Mouse (Mus musculus): ENCODE measurements around the gene Haghl.
A peak's percentile ranks its signal among the peaks of the same experiment; 100 is the strongest.

The Haghl gene

DNA sequence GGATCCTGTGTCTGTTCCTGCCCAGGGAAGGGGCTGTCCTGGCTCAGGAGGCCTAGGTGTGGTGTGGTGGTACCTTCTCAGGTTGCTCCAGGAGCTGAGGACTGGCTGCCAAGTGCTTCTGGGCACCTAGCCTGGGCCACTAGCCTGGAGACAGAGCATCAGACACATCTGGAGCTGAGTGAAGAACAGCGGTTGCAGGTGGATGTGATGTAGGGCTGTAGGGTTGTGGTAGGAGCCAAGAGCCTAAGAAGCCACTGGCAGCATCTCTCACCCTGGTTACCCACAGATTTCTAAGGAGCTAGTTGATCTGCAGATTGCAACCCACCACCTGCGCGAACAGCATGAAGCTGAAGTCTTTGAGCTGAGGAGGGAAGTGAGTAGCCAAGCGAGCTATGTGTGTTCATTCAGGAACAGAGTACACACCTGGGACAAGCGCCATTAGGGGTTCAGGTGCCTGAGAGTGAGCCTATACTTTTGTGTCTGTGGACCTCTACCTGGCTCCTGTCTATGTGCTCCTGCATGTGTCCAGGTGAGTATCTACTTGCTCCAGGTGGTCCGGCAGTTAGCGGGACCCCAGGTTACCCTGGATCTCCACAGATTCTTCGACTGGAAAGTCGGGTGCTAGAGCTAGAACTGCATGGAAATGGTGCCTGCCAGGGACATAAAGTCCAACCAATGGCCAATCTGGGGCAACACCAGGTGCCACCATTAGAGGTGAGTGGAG, 1.5 kb upstream of the Haghl start:
- no peak for DNase-seq (ENCODE audit: extremely low spot score, low read depth, low spot score)

DNA sequence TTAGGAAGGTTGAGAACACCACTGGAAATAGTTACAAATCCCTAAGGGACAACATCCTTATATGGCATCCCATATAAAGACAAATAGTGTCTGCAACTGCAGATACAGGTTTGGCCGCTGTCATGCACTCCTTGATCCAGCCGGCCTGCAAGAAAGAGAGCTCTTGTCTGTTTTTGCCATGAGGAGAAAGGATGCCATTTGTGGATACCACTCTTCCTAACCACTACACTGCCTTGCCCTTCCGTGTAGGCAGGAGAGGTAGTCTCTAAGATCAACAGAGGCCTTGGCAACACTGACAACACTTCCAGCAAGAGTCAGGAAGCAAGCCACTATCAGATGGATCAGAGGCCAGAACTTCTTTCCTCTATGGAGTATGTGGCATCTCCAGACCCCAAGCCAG, 807 bp upstream of the Haghl start, which contains the start of gene Ccdc78:
Ccdc78 (plus strand) TSS at position 301 of the 400 bp plus-strand sequence.
- no peak for DNase-seq (ENCODE audit: extremely low spot score, low read depth, low spot score)

DNA sequence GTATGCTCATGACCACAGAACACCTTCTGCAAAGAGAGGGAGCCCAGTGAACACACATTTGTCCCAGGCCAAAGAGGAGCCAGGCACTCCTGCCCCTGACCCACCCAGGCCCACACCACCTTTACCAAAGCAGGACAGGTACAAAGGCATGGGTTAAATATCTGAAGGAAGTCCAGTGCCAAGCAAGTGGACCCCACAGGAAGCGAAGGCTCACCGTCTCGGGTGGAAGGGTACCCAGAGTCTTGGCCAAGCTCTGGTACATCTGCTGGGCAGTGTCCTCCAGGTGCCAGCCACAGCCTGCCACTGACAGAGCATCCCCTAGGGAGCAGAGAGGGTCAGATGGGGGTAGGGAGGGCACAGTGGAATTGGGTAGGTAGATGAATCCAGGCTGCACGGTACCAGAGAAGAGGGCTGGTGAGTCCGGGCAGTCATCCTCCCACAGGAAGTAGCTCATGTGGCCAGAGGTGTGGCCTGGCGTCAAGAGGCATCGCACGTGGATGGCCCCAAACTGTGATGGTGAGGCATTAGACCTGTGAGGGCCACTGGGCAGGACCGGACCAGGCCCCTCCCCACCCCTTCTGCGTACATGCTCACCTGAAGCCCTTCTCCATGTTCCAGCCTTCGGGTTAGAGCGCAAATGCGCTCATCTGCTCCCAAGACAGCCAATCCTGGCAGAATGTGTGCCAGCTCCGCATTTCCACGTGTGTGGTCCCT, 1.5 kb downstream of the Haghl start:
- no peak for DNase-seq (ENCODE audit: extremely low spot score, low read depth, low spot score)

DNA sequence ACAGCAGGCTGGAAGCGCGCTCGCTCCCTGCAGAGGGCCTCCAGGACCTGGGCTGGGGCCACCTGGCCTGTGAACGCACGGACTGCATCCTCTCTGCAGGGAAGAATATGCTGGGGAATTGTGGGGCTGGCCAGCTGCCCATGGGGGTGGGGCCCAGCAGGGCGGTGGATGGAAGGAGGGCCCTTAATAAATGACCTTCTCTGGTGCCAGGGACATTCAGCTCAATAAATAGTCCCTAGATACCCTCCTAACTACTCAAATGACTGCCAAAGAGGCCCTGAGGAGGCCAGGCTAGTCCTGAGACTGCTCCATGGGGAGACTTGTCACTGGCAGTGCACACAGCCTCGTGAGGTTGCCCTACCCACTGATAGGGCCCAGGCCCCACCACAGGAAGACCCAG, 2.4 kb downstream of the Haghl start:
- no peak for DNase-seq (ENCODE audit: extremely low spot score, low read depth, low spot score)

DNA sequence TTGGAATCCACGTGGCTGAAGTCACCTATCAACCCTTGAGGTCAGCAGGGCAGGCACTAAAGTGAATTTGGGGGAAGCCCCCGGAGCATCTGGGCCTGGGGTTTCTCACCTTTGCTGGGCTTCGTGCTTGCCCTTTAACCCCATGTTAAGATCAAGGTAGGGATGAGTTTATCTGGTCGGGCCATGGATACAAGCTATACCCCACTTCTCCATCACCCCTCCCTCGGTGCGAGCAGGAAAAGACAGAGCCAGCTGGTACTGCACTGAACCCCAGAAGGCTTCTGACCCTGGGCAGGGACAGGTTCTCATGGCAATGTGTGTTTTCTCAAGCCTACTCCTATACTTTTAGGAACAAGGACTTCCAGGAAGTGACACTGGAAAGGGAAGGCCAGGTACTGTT, 4.1 kb downstream of the Haghl start:
- no peak for DNase-seq (ENCODE audit: extremely low spot score, low read depth, low spot score)

DNA sequence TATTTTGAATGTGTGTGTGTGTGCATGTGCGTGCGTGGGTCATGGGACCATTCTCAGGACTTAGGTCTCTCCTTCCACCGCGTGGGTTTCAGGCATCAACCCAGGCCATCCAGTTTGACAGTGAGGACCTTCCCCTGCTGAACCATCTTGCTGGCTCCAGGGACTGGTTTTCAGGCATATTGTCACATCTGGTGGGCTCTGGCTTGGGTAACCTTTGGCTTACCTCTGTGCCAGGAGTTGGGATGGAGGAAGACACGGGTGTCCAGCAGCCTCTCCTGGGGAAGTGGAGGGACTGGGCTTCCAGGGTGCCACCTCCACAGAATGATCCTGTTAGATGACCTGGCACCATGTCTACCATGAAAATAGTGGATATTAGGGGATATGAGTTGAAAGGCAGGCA, 7.5 kb downstream of the Haghl start:
- no peak for DNase-seq (ENCODE audit: extremely low spot score, low read depth, low spot score)

DNA sequence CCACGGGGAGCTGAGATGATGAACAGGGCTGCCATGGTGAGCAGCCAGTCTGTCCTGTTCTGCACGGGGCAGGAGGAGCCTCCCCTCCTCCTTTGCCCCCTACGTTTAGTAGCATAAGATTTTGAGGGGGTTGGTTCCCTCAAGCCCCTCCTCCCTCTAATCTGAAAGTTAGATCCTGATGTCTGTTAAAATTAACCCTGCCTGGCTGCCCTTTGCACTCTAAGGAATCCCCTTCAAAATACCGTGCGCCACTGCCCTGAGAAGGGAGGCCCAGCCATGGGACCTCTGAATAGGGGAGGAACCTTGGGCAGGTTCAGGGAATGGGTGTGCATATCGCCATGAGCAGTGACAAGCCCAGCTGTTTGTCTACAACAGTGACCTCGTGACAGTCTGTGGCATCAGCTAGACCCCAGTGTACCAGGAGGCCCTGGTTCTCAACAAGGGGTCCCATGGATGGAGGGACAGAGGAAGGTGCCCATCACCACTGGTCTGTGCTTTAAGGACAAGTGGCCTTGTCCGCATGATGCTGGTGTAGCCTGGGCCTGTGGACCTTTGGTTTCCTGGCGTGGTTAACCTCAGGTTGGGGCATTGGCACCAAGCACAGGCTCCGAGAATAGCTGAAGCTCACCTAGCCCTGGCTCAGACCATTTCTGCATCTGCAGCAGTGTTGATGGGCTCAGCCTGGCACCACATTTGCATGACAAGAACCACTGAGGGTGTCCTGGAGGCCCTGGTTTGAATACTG, 10.0 kb downstream of the Haghl start:
- no peak for DNase-seq (ENCODE audit: extremely low spot score, low read depth, low spot score)

DNA sequence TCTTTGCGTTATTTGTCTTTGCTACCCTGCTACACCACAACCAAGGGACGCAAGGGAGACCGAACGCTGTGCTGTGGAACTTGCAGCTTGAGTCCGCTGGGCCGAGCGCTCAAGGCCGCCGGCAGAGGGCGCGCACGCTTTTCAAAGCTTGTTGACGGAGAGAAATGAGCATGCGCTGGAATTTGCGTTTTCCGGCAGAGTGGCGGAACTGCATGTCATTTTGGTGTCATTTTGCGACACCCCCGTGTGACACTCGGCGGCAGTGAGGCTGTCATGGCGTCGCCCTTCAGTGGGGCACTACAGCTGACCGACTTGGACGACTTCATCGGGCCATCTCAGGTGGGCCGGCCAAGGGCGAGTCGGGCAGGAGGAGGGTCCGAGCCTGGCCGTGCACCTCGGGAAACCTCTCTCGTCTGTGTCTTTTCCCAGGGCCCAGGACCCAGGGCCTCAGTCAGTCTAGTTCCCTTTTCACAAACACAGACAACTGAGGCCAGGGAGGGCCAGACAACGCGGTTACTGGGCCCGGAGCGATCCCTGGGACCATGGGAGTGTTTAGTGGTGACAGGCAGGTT, 11.8 kb downstream of the Haghl start, which contains the start of gene Narfl:
Narfl (plus strand) TSS at position 228 of the 572 bp plus-strand sequence.
- peak; percentile 98 for DNase-seq (ENCODE audit: extremely low spot score, low read depth, low spot score)

DNA sequence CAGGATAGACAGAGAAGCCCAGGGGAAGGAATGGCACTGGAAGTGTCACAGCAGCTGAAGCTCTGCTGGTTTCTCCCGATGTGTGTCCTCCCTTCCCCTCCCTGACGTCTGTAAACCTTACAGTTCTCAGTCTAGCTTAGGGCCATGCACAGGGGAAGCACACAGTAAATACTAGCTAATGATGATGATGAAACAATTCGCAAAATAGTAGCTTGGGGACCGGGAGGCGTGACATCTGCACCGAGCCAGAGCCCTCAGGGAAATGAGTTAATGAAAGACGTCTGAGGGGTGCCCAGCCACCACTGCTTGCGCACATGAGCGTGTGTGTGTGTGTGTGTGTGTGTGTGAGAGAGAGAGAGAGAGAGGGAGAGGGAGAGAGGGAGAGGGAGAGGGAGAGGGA, 16.1 kb downstream of the Haghl start:
- DNase-seq (ENCODE audit: extremely low spot score, low read depth, low spot score) = no peak

DNA sequence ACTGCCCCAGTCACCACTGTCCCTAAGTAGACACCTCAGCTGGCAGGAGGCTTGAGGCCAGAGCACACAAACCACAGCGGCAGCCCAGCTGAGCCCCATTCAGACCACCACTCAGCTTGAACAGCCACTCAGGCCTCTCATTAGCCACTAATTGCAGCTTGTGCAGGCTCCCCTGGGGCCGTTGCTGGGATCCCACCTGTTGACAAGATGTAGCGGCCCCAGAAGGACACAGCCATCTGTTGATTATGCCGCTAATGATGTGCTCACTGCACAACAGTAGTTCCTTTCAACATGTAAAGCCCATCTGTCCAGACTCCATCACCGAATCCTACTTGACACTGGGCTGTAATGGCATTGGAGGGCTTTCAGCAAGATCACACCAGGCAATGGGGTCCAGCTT, 19.6 kb downstream of the Haghl start:
- no peak for DNase-seq (ENCODE audit: extremely low spot score, low read depth, low spot score)

DNA sequence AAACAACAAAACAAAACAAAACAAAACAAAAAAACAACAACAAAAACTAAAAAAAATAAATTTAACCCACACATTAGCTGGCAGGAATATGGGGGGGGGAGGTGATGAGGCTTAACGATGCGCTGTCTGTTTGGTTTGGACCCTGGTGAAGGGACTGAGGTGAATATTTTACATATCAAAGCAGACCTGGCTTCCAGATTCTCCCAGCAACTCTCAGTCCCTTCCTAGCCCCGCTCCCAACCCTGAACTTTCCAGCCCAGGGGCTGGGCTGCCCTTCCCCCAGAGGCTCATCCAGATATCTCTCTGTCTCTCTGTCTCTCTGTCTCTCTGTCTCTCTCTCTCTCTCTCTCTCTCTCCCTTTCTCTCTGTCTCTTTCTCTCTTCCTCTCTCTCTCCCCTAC, 22.9 kb downstream of the Haghl start:
- DNase-seq (ENCODE audit: extremely low spot score, low read depth, low spot score) = no peak

DNA sequence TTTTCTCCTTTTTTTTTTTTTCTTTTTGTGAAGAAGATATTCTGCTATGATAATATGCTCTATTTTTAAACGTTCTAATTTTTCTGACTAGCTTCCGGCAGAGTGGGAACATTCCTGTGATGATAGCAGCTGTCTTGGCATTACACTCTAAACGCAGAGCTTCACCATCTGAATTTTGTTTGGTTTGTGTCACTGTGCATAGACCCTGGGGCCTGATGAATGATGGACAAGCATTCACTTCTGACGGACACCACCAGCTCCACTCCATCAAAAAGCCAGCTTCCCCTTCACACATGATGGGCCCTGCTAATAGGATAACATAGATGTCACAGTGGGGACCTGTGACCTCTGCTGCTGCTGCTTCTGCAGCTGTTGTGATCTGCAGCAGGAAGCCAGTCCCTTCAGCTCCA, 23.9 kb downstream of the Haghl start:
- DNase-seq (ENCODE audit: extremely low spot score, low read depth, low spot score) = no peak

DNA sequence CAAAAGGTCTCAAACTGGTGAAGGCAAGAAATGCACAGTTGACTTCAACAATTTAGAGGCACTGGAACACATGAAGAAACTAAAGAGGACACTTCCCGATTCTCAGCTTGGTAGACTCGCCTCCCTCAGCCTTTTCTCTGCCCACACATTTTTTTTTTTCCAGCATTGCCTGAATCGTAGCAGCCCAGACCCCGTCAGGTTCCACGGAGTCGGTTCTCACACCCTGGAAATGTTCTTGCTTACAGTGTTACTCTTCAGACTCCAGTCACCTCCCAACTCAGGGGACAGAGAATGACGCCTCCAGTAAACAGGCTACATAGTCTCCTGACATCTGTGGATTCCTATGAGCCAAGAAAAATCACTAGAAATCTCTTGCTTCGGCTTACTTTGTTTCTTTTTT, 25.3 kb downstream of the Haghl start:
- no peak for DNase-seq (ENCODE audit: extremely low spot score, low read depth, low spot score)

DNA sequence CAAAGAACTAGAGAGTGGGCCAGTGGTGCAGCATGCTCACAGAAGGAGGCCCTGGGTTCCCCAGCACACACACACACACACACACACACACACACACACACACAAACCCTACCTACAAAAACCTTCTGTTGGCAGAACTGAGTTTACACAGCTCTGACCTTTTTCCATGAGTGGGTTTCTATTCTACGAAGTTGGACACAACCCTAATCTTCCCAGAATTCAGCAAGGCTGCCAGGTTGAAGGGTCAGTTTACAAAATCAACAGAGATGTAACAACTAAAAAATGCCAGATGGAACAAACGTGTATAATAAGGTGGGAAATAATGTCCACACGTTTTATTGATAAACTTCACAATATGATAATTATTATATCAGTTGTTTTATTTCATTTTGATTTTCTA, 27.8 kb downstream of the Haghl start:
- no peak for DNase-seq (ENCODE audit: extremely low spot score, low read depth, low spot score)

DNA sequence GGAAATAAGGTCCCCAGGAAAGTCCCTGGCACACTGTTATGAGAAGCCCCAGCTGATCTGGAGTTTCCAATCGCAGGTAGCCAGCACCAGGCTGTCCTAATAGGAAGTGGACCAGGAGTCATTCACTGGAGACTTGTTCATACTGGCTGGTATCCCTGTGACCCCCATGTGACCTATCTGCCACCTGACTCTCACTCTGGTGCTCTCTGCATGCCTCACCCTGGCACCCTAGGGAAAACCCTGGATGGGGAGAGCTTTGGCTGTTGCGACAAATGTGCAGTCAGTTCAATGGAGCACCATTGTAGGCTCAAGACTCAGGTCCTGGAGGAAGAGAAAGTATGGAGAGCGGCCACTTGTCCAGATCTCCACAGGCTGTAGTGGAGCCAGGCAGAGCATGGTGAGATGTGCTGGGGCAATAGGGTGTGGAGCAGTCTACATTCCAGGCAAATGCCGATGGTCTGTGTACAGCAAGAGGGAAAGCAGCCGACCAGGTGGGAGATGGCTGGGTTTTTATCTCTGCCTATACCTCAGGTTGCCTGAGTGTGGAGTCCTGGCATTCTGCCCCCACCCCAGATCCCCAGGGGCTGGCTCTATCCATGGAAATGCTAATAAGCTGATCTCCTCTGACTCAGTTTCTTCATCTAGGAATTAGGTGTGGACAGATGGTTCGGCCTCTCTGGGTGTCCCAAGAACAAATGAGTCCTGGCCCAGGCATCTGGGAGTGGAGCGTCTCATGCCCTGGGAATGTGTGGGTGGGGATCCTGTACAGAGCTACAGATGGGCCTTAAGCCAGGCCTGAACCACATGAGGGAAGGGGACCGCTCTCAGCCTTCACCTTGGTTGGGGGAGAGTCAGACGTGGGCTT, 28.9 kb downstream of the Haghl start:
- DNase-seq (ENCODE audit: extremely low spot score, low read depth, low spot score) = no peak

DNA sequence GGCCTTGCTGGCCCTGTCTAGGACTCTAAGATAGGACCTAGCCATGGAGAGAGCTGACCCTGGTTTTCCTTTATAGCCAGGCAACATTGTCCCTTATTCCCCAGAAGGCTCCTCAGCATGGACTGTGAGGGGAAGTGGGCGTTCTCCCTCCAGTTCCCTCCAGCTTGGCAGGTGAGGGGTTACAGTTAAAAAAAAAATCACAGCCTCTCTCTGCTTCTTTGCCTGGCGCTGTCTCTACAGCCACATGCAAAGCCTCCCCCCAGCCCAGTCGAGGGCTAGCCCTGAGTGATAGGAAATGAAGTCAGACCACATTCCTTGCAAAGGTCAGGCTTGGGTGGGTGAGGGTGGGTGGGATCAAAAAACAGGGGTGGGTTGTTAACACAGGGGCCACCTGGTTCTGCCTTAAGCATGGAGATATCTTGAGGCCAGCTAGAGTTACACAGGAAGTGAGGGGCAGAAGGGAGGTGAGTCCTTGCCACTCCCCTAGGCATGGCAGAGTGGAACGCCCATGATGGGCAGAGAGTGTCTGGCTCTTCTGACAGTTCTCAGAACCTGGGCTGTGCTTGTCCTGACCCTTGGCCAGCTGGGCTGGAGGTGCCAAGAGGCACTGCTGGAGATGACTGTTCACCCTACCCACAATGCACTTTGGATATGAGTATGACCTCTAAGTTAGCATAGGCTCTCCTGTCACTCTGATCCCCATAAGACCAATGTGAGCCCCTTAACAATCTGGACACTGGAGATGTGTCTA, 29.7 kb downstream of the Haghl start:
- DNase-seq (ENCODE audit: extremely low spot score, low read depth, low spot score) = no peak

DNA sequence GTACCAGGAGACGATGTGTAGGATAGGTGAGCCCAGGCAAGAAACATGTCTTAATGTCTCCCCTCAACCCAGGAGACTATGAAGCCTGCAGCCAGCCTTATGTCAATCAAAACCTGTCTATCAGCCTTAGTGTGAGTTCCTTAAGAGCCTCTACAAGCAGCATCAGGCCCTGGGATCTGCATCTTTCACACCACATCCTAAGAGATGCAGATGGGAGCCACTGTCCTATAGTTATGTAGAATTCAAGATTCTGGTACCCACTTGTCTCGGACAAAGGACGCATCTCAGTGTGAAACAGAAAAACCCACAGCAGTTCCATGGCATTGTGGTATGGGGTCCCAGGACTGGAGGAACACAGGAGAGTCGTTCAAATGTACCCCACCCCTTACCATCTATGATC, 30.4 kb downstream of the Haghl start:
- DNase-seq (ENCODE audit: extremely low spot score, low read depth, low spot score) = no peak

DNA sequence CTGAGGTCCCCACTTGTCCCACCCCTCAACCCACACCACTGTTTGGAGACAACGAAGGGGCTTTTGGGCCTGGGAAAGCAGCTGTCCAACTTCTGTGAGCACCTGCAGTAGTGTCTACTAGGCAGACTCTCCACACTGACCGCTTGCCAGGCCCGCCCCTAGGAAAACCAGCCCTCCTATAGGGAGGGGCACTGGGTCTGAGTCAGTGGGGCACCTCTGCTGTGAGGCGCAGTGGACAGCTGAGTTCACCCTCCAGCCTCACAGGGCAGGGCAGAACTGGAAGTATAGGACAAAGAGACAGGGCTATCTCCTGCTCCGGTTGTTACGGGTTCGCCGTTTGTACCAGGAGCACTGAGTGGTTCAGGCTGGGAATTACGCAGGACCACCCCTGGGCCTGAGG, 31.2 kb downstream of the Haghl start, which contains the start of gene Msln:
Msln (minus strand) TSS at position 138 of the 400 bp plus-strand sequence.
- no peak for DNase-seq (ENCODE audit: extremely low spot score, low read depth, low spot score)

DNA sequence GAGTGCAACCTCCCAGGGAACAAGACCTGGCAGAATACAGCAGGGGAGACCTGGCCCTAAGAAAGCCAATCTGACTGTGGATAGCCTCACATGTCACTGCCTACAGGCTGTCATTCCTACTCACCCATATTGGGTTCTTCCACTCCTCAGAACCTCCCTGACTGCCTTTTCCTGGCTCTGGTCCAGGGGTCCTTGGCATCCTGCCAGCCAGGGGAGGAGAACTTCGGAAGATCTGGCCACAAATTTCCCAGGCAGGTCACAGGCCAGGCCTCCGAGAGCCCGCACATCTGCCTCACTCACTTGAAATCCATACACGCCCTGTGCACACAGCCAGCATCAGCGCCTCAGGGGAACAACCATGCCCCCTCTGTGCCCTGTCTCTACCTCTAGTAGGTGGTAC, 34.0 kb downstream of the Haghl start:
- DNase-seq (ENCODE audit: extremely low spot score, low read depth, low spot score) = no peak

DNA sequence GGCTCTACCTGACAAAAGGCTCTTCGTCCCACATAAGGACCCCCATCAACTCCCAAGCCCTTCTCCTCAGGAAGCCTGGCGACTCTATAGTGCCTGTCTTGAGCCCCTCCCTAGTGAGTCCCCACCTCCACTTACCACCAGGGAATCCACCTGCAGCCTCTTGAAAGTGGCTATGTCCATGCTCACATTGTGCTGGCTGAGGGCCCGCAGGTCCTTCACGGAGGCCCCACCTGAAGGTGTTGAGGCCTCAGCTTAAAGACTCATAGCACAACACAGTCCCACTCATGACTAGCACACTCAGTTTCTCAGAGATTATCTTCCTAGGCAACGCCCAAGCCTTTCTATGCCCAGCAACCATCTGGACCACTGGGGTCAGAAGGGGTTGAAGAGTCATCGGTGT, 36.2 kb downstream of the Haghl start:
- no peak for DNase-seq (ENCODE audit: extremely low spot score, low read depth, low spot score)

All from hindlimb bud, embryonic 11.5 days (tissue).